Mouse (Mus musculus) frontal cortex, postnatal 10 days (tissue): Measurements from ENCODE around the gene Oaz2.
"Not testable (repeated sequence)": the region's sequence is repeated elsewhere in the genome, so short reads cannot be mapped to it uniquely, and the experiment has no call there.

ENCODE experiments used
- DNase-seq, 2 experiments: peaks; one replicate each; pipeline ENCODE4 v3.0.0; 2022; ENCODE audit warnings: low spot score in 2 of 2, mixed read lengths in 1 of 2

Gene Oaz2

GRCm38 (mm10) chr9:65651957-65652356 lies 15.8 kb upstream of the Oaz2 start:
- not testable (repeated sequence) for DNase-seq

- no peak for DNase-seq
Observed at GRCm38 (mm10) chr9:65653741-65654140, 14.1 kb upstream of the Oaz2 start.

DNA sequence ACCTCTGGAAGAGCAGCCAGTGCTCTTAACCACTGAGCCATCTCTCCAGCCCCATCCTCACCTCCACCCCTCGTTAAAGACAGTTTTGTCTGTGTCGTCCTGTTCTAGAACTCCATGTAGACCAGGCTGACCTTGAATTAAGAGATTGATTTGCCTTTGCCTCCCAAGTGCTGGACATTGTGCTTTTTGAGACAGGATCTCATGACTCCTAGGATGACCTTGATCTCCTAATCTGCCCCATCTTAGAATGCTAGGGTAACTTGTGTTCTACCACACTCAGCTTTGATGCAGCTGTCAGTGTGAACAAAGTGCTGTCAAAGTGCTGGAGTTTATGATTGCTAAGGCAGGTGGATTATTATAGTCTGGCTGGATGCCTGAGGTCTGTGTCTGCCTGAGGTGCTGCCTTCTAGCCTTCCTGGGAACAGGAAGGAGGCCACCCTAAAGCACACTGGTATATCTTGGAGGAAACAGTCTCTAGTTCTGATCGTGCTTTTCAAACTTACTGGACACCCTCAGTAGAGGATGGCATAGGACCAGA lies 13.0 kb upstream of the Oaz2 start:
- no peak for DNase-seq

- no peak for DNase-seq
Observed at GRCm38 (mm10) chr9:65655540-65655939, 12.3 kb upstream of the Oaz2 start.

DNA sequence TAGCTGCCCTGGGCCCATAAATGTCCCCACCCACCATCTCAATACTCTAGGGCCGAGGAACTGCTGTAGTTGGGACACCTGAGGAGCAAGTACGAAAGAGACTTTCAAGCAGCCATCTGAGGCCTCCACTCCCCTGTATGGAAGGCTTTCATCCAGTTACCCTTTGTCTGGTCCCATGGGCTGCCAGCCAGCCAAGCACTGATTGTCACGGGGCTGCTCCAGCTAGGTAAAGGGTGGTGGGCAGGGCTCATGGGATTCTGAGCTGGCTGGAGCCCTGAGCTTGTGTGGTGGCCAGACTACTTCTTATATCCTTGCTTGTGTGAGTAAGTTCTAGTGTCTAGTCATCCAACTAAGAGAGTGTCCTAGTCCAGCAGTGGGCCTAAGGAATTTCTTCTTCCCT lies 10.6 kb upstream of the Oaz2 start:
- no peak for DNase-seq

GRCm38 (mm10) chr9:65661029-65661428 lies 6.8 kb upstream of the Oaz2 start:
- DNase-seq: no peak

GRCm38 (mm10) chr9:65661493-65661892 lies 6.3 kb upstream of the Oaz2 start:
- DNase-seq: no peak

DNA sequence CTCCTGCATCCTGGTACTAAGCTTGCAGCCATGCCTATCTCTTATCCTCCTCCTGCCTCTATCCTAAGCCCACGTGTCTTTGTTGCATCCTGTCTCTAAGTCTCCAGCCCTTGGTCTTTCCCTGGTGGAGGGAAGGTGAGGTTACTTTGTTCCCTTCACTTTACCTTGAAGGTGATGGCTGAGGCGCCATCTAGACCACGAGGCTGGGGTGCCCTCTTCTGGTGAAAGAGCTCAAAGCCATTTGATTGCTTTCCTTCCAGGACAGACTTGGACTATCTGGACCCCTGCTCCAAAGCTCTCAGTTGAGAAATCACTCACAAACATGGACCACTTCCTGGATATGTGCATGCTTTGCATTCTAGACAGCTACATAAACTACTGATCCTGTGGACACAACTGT lies 3.6 kb upstream of the Oaz2 start:
- DNase-seq: peak in 1 of 2 experiments; percentile 48

DNA sequence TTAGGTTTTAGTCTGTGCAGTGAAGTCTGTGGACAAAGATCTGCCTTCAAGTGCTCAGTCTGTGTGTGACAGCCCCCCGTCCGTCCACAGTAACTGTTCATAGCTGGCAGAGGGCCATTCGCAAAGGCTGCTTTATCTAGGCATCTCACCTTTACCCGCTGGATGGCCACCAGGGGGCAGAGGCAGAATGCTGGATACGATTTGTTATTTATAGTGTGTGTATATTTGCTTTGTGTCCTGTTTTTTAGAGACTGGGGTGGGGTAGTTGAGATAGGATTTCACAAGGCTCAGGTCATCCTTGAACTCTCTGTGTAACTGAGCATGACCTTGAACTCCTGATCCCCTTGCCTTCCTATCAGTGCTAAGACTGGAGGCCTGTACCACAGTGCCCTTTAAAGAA lies 1.8 kb upstream of the Oaz2 start:
- peak in 1 of 2 experiments; percentile 50 for DNase-seq

DNA sequence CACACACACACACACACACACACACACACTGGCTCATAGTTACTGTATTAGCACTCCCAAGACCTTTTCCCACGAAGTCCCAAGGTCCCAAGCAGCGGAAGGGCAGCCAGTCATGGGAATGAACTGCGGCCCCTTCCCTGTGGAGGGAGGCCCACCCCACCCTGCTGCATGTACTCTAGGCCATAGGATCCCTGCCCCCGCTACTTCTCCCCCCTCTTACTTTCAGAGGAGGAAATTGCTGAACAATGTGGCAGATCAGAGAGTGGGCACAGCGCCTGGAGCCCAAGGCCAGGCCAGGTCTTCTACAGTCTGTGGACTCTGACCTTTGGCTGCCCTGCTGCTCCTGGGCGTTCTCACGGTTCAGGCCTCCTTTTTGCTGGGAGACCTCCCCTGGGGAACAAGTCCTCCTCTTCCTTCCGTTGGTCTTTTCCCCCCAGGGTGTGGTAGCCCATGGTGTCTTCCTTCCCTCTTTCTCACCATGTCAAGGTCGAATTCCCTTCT lies 3.7 kb downstream of the Oaz2 start:
- no peak for DNase-seq

GRCm38 (mm10) chr9:65672996-65673395 lies 5.2 kb downstream of the Oaz2 start:
- DNase-seq: no peak

GRCm38 (mm10) chr9:65675461-65676357 lies 7.9 kb downstream of the Oaz2 start:
- no peak for DNase-seq

GRCm38 (mm10) chr9:65676358-65677118 lies 8.7 kb downstream of the Oaz2 start:
- DNase-seq: peak; percentile 94 to 96

GRCm38 (mm10) chr9:65677119-65677462 lies 9.3 kb downstream of the Oaz2 start:
- DNase-seq: no peak

DNA sequence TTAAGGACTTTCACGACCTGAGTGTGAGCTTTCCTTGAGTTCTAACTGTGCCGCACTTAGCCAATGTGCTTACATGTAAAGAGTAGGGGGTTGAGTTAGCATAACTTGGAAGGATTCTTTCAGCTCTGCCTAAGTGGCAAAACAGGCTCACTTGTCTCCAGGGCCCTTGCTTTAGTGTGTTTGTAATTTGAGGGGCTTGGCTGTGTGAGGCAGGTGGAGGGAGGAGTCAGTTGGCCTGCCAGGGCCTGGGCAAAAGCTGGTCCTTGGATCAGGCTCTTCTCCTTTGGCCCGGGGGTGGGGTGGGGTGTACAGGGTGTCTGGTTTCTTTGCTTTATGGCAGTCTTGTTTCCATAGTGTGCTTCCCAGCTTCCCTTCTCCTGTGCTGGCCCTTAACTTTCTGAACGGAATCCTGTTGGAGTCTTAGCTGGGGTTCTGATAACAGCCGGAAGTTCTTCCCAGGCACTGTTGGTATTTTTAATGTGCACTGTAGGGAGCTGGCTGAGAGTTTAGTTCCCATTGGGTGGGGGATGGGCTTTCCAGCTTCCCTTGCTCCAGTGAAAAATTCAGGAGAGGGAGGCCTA lies 11.5 kb downstream of the Oaz2 start:
- no peak for DNase-seq

DNA sequence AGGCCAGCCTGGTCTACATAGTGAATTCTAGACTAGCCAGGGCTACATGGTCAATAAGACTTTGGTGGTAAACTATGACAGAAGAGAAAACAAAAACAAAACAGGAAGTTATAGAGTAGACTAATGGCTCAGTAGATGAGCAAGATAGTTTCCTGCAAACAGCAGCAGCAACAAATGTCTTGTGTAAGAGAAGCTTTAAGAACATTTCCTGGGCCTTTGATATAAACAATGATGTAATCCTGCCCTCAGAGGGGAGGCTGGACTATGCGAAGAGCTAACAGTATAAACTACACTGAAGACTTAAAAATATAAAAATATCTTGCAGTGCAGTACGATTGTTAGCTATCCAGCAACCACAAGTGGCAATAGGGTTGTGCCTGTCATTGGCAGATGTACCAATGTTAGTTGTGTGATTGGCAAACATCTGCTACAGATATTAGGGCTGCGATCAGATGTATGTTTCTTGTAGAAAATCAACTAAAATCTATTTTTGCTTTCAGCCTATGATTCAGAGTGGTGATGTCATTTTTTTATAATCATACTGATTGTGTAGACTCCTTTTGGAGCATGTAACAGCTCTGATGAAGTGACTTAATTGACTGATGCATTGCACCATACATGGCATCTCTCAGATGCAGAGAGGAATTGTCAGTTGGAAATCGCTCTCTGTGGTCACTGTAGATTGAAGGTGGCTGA lies 13.3 kb downstream of the Oaz2 start:
- no peak for DNase-seq

- no peak for DNase-seq
Observed at GRCm38 (mm10) chr9:65681634-65681940, 13.8 kb downstream of the Oaz2 start.

DNA sequence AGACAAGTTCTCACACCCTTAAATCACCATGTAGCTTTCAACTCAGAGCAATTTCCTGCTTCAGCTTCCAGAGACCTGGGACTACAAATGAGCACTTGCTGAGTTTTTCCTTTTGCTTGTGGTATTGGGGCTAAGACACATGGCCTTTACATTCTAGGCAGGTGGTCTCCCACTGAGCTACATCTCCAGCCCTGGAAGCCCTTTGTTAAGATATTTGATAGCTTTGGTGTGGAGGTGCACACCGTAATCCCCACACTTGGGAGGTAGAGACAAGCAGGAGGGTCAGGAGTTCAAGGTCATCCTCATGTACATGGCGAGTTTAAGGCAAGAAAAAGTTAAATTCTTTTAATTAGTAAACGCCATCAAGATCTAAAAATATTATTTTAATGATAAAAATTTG lies 14.4 kb downstream of the Oaz2 start:
- no peak for DNase-seq

DNA sequence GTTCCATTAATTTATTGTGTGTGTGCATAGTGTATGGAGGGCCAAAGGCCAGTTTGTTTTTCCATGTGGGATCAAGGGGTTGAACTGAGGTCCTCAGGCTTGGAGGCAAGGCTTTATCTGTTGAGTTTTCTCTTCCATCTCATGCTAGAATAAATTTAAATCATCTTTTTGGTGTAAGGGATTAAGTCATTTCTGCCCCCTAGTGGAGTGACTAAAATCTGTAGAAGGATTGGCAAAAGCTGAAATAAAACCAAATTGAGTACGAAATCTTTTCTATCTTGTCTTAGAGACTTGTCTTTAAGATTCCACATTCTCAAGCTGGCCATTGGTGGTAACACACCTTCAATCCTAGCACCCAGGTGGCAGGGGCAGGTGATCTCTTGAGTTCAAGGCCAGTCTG lies 15.2 kb downstream of the Oaz2 start:
- no peak for DNase-seq

DNA sequence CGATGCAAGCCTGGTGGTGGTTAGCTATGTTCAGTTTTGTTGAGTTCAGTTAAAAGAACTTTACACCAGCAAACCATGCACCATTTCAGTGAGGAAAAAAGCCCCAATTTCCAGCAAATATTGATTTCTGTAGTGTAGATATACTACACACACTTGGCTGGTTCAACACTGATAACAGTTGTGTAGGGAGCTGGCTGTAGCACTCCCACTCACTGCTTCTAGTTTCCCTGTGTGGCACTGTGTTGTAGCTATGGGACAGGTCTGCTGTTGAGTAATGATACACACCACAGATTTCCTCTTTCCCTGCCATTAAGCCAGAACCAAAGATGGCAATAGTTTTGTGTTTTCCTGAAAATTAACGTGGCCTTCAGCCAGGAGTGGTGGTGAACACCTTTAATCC lies 16.9 kb downstream of the Oaz2 start:
- DNase-seq: no peak

DNA sequence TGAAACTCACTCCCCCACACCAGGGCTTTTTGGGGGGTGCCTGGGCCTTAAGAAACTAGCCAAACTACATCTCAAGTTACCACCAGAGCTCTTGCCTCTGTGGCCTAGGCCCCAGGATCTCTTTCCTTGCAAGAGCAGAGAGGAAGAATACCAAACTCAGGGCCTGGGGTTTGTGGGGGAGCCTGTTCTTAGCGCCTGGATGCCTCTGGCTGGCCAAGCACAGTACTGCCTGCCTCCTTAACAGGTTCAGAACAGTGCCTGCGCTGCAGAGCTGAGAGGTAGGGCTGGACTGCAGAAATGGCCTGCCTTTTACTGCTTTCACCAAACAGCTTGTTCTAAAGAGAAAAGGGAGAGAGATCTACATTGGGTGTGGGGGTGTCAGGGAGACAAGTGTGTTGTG lies 22.1 kb downstream of the Oaz2 start:
- DNase-seq: not testable (repeated sequence)

DNA sequence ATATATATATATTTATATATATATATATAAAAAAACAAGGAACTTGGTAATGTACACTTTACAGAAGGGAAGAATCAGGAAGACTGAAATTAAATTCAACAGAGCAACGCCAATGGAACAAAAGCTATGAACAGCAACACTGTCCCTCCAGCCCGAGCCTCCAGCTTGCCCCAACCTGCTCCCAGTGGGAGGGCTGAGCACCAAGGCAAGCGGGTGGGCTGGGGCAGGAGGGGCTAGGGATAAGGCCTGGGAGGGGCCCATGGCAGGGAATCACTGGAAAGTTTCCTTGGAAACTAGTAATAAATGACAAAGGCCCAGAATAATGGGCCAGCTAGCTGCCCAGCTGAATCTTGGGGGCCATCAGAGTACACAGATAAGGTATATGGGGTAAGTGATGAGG lies 24.7 kb downstream of the Oaz2 start:
- no peak for DNase-seq
